Mouse (Mus musculus) retina, adult 2 months (tissue): ENCODE data around the gene Nrxn3.
A peak's percentile ranks its signal among the peaks of the same experiment; 100 is the strongest.

Experiments used
- DNase-seq: peaks from one replicate; pipeline ENCODE4 v3.0.0-alpha.2; 2012; ENCODE audit warnings: low read depth, low spot score

The Nrxn3 gene

GRCm38 (mm10) chr12:89325864-89326560, 603.3 kb downstream of the Nrxn3 start:
- no peak for DNase-seq

DNA sequence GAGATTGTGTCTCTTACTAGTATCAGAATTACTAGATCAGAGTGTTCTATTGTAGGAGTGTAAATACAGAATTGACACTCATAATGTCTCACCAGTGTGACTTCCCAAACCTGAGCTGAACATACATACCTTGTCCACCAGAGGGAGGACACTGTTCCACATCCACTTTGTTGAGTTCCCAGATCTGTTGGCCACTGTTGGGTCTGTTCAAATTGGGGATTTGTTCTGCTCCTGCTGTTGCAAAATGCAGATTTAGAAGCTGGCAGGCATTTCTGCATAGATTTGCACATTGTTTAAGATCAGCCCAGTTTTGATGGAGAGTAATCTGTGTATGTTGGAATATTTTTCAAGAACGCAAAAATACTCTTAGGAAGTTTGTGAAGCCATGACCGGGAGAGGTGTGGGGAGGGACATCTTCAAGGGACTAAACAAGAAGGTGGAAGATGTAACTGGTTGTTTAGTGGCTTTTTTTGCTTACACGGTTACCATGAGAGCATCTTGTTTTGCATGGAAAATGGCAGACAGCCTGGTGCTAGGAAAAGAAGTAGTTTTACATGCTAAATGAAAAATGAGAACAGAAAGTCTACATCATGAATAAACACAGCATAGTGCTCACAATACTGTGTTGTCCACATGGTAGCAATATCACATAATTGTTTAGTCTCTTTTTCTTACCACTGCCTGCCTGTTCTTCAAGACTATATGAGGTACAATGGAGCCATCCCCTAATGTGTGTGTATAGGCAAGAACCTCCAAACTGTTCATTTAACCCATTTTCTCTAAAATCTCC, 609.0 kb downstream of the Nrxn3 start:
- DNase-seq = no peak

GRCm38 (mm10) chr12:89333486-89333885, 610.8 kb downstream of the Nrxn3 start:
- DNase-seq = no peak

- DNase-seq = no peak
Observed at GRCm38 (mm10) chr12:89364850-89365249, 642.2 kb downstream of the Nrxn3 start.

- no peak for DNase-seq
Observed at GRCm38 (mm10) chr12:89369939-89370338, 647.3 kb downstream of the Nrxn3 start.

GRCm38 (mm10) chr12:89376600-89376999, 653.9 kb downstream of the Nrxn3 start:
- no peak for DNase-seq

DNA sequence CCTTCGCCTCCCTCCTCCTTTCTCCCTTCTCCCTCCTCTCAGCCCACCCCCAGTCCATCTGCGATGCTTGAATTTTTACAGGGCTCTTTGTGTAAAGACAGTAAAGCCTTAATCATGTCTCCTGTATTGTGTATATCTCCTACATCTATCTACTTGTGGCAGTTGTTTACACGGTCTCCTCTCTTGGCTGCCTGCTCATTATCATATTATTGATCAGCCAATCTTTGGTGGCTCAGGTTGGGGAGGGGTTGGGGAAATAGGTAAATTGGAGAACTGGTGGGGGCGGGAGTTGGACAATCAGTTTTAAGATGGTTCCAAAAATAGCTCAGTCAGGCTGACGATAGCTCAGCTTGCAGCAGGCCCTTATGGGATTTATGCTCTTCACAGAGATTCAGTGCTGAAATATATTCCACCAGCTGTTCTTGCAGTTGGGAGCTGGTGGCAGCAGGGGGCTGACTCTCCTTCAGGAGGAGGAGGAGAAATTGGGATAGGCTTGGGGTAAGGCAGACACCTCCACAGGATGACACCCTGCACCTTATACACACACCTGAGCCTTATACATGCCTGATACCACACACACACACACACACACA, 654.5 kb downstream of the Nrxn3 start:
- DNase-seq = no peak

DNA sequence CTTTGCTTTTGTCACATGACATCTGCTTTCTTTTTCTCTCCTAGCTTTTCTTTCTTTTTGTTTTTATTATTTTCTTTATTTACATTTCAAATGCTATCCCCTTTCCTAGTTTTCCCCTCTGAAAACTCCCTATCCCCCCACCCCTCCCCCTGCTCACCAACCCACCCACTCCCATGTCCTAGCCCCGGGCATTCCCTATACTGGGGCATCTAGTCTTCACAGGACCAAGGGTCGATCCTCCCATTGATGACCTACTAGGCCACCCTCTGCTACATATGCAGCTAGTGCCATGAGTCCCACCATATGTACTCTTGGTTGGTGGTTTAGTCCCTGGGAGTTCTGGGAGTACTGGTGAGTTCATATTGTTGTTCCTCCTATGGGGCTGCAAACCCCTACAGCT, 655.0 kb downstream of the Nrxn3 start:
- DNase-seq = no peak

- no peak for DNase-seq
Observed at GRCm38 (mm10) chr12:89383254-89383653, 660.6 kb downstream of the Nrxn3 start.

- DNase-seq = no peak
Observed at GRCm38 (mm10) chr12:89395121-89395792, 672.6 kb downstream of the Nrxn3 start.

DNA sequence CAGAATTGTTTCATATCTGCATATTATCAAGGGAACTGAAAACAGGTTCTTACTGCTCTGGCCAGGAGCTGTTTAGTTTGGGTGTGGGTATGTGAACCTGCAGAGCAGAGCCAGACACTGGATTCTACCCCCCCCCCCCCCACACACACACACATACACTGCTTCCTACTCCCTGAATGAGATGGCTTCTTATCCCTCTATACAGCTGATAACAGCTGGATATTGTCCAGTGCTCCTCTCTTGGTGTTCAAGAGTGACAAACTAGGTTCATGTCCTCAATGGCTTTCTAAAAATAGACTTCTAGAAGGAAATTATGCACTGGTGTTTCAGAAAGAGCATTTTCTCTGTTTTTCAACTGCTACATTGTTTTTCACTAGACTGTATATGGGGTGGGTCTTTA, 713.8 kb downstream of the Nrxn3 start:
- DNase-seq = no peak

DNA sequence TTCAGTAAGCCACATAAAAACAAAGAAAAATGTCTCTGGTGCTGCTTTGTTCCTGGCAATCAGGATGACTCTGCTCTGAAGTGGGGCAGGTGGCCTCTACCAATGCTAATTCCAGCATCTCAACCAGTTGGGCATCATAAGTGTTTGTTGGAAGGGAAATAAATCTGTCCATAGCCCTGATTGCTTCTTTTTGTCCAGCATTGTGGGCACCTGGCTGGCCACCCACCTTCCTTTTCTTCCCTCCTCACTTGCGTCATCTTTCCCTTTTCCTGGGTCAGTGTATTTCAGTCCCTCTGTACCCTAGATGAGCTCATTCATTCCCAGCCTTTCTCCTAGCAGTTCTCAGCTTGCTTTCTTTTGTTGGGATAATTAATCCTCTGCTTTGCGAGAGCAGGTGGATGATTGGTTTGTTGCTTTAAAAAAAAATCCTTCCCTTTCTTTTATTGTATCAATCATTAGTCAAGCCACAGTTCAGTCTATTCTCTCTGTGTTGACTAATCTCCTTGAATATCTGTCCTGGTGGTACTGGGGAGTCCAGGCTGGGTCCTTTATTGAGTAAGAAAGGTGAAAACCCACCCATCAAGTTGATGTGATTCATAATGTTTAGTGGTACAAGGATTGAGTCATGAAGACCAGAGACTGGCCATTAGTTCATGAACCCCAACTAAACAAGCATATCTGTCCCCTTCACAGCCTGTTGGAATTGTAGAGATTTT, 719.8 kb downstream of the Nrxn3 start:
- no peak for DNase-seq

GRCm38 (mm10) chr12:89450667-89451298, 728.1 kb downstream of the Nrxn3 start:
- DNase-seq = peak; percentile 34

DNA sequence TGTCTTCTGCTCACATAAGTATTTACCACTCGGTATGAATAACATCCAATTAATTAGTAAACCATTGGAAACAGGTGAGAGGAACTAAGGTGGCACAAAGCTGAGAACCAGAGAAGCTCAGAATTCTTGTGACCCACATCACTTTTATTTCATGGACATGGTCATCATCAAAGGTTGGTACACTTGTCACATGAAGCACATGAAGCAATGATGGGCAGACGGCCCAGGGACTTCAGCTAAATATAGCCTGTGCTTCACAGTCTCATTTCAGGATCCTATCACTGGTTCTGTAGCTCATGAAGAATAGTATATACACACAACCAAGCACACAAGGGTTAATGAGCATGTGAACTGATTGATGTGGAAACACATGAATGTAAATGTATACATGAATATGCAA, 747.5 kb downstream of the Nrxn3 start:
- DNase-seq = no peak

DNA sequence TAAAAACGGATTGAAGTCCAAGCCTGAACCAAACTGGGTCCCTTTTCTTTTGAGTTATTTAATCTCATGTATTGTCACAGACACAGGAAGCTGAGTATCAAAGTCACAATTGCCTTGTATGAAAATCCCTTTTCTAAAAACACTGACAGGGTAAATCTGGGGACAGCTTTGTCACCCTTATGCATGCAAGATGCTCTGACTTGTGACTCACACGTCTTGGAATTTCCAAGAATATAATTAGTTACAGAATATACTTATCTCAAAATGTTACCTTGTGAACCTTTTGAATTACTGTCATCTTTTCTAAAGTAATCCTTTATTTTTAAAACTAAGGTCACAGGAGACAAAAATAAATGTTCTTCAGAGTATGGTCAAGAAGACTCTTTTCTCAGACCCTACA, 748.6 kb downstream of the Nrxn3 start:
- DNase-seq = no peak

DNA sequence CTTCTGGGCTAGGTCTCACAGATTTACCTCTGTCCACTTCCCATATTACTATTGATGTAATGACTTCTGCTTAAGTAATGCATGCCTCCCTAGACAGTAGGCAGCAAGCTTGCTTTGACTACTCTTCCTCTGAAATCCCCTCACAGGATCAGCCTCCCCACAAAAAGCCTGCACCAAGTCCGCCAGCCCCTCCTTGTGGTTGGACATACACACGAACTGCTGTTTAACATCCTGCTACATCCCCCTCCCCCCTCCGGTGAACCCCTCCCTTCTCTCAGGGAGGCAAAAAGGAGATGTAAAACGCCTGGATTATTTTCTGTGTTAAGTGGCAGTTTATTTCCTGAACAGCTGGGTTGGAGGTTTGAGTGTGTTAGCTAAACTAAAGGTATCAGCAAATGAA, 749.2 kb downstream of the Nrxn3 start:
- DNase-seq = no peak

DNA sequence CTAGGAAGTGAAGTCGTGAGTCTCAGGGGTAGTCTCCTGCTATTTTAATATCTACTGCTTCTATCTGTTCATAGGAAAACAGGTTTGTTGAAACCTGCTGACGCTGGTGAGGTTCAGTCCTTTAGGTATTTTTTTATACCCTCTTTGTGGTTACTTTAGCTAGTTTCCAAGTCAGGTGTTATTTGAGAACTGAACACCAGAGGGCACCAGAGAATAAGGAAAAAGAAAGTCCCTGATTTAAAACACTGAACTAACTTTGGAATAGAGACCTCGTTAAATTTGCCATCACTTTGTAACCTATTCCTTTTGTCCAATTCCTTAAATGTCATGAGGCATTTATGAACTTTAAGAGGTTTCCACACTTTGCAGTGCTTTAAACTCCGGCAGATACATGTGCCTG, 756.4 kb downstream of the Nrxn3 start:
- peak; percentile 18 for DNase-seq

DNA sequence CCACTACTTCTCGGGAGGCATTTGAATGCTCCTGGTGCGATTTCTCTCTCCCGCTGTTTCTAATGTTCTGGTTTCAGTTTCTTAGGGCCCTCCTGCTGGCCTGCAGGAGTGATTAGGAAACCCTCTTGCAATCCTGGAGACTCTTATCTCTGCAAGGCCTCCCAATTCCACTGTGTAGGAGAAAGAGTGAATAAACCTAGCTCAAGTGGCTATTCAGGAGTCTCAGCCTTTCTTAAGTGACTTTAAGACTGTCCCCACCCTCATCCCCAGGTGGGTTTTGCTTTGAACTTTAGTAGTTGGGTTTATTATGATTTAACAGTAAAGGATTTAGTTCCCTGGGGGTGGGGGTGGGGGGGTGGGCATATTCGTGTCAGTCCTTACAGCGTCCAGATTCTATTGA, 759.5 kb downstream of the Nrxn3 start:
- DNase-seq = no peak

- no peak for DNase-seq
Observed at GRCm38 (mm10) chr12:89504026-89504425, 781.4 kb downstream of the Nrxn3 start.

- peak; percentile 18 for DNase-seq
Observed at GRCm38 (mm10) chr12:89505121-89505764, 782.6 kb downstream of the Nrxn3 start.

GRCm38 (mm10) chr12:89508970-89509369, 786.3 kb downstream of the Nrxn3 start:
- no peak for DNase-seq
